Mouse (Mus musculus): ENCODE measurements around the gene Tmem169.

GRCm38 (mm10) chr1:72312701-72313398 lies 28.7 kb downstream of the Tmem169 start:
- TF ChIP-seq CTCF (IDR thresholded peaks at IDR 0.05), result no peak
- no peak for TF ChIP-seq EP300 (IDR thresholded peaks at IDR 0.05)
